Mouse (Mus musculus) erythroblast, embryonic 14.5 days (primary cell): Measurements from ENCODE around the gene Snrnp27. TPM values are rescaled to one million over a fixed set of nuclear protein-coding genes. Genes with fewer than 3 reads are reported as not detected.

Source experiments
- H3K27me3 ChIP-seq: 2 replicates; pipeline ENCODE4 v1.6.1; 2012; ENCODE audit warnings: inconsistent platforms; ENCODE audit not compliant: control insufficient read depth
- H3K36me3 ChIP-seq: 2 replicates; pipeline ENCODE4 v1.6.1; 2012; ENCODE audit warnings: mild to moderate bottlenecking, inconsistent platforms; ENCODE audit not compliant: control insufficient read depth
- H3K4me1 ChIP-seq: 2 replicates; pipeline ENCODE4 v1.6.1; 2012; ENCODE audit warnings: inconsistent platforms; ENCODE audit not compliant: control insufficient read depth
- H3K4me3 ChIP-seq: replicated peaks from 2 replicates; pipeline ENCODE3; 2012; ENCODE audit warnings: moderate library complexity, mild to moderate bottlenecking, inconsistent platforms
- H3K9me3 ChIP-seq: 2 replicates; pipeline ENCODE4 v1.6.1; 2012; ENCODE audit warnings: low read length, inconsistent platforms, mixed read lengths; ENCODE audit not compliant: control insufficient read depth
- GATA1 ChIP-seq: IDR thresholded peaks from 2 replicates; pipeline ENCODE4 v1.6.1; 2012; ENCODE audit warnings: low read length, inconsistent platforms, mixed read lengths
- TAL1 ChIP-seq: IDR thresholded peaks from 3 replicates; pipeline ENCODE4 v1.6.1; 2012; ENCODE audit warnings: low read length, inconsistent platforms, mixed read lengths
- polyA plus RNA-seq: library from polyadenylated mRNA; stranded (reverse); fragments of >175 nt; gene quantifications from 2 replicates; pipeline ENCODE4 v1.2.3, GENCODE M21; 2012

Gene Snrnp27
- polyA plus RNA-seq, 1 experiment = 41.0 TPM

GRCm38 (mm10) chr6:86667061-86667460 lies 17.3 kb downstream of the Snrnp27 start:
- H3K4me3 ChIP-seq = peak overlapping the region; percentile 70
- H3K4me1 ChIP-seq = peaks cover 70% of the 10 kb centered on the region
- peaks cover 78% of the 10 kb centered on the region for H3K36me3 ChIP-seq

GRCm38 (mm10) chr6:86665560-86666307 lies 18.6 kb downstream of the Snrnp27 start:
- Histone ChIP-seq H3K4me3 (peak overlapping the region; percentile 70), H3K9me3 (no peaks in the 10 kb centered on the region), H3K4me1 (peaks cover 82% of the 10 kb centered on the region), H3K27me3 (no peaks in the 10 kb centered on the region), H3K36me3 (peaks cover 79% of the 10 kb centered on the region)
- TF ChIP-seq TAL1 = no peak
- TF ChIP-seq GATA1 = no peak

More at GRCm38 (mm10) chr6:86667061-86667460, 17.3 kb downstream of the Snrnp27 start:
- TF ChIP-seq TAL1 = no peak
- TF ChIP-seq GATA1 = no peak
- no peaks in the 10 kb centered on the region for H3K9me3 ChIP-seq
- H3K27me3 ChIP-seq = no peaks in the 10 kb centered on the region

- H3K36me3 ChIP-seq = peaks cover 85% of the 10 kb centered on the region
- peak overlapping the region; percentile 70 for H3K4me3 ChIP-seq
- H3K9me3 ChIP-seq = no peaks in the 10 kb centered on the region
- no peak for TF ChIP-seq TAL1
- TF ChIP-seq GATA1 = no peak
- H3K4me1 ChIP-seq = peaks cover 82% of the 10 kb centered on the region
- H3K27me3 ChIP-seq = no peaks in the 10 kb centered on the region
Observed at GRCm38 (mm10) chr6:86665076-86665475, 19.2 kb downstream of the Snrnp27 start.

GRCm38 (mm10) chr6:86660161-86660877 lies 24.0 kb downstream of the Snrnp27 start:
- no peaks in the 10 kb centered on the region for H3K9me3 ChIP-seq
- peaks cover 83% of the 10 kb centered on the region for H3K4me1 ChIP-seq
- H3K4me3 ChIP-seq = peak overlapping the region; percentile 47
- H3K27me3 ChIP-seq = no peaks in the 10 kb centered on the region
- peaks cover 97% of the 10 kb centered on the region for H3K36me3 ChIP-seq
- peak; percentile 80 for TF ChIP-seq TAL1
- TF ChIP-seq GATA1 = peak; percentile 55; the same call in 1 of the 2 replicates

GRCm38 (mm10) chr6:86658501-86658900 lies 25.8 kb downstream of the Snrnp27 start:
- H3K27me3 ChIP-seq = no peaks in the 10 kb centered on the region
- H3K4me3 ChIP-seq = no peak overlapping the region
- H3K36me3 ChIP-seq = peaks cover 97% of the 10 kb centered on the region
- no peak for TF ChIP-seq GATA1
- TF ChIP-seq TAL1 = no peak
- H3K9me3 ChIP-seq = no peaks in the 10 kb centered on the region
- H3K4me1 ChIP-seq = peaks cover 77% of the 10 kb centered on the region

- peaks cover 97% of the 10 kb centered on the region for H3K36me3 ChIP-seq
- no peak for TF ChIP-seq GATA1
- no peak for TF ChIP-seq TAL1
- no peaks in the 10 kb centered on the region for H3K9me3 ChIP-seq
- peaks cover 46% of the 10 kb centered on the region for H3K4me1 ChIP-seq
- no peaks in the 10 kb centered on the region; the same call in 1 of the 2 replicates for H3K27me3 ChIP-seq
- no peak overlapping the region for H3K4me3 ChIP-seq
Observed at GRCm38 (mm10) chr6:86654270-86654916, 29.9 kb downstream of the Snrnp27 start.

- H3K4me3 ChIP-seq = no peak overlapping the region
- no peaks in the 10 kb centered on the region; the same call in 1 of the 2 replicates for H3K27me3 ChIP-seq
- TF ChIP-seq TAL1 = no peak
- no peak for TF ChIP-seq GATA1
- H3K9me3 ChIP-seq = no peaks in the 10 kb centered on the region
- H3K36me3 ChIP-seq = peaks cover 97% of the 10 kb centered on the region
- H3K4me1 ChIP-seq = peaks cover 36% of the 10 kb centered on the region
Observed at GRCm38 (mm10) chr6:86653026-86653425, 31.3 kb downstream of the Snrnp27 start.

- TF ChIP-seq GATA1 = no peak
- TF ChIP-seq TAL1 = no peak
- H3K4me1 ChIP-seq = peaks cover 67% of the 10 kb centered on the region
- H3K4me3 ChIP-seq = no peak overlapping the region
- no peaks in the 10 kb centered on the region; the same call in 1 of the 2 replicates for H3K27me3 ChIP-seq
- no peaks in the 10 kb centered on the region for H3K9me3 ChIP-seq
- peaks cover 73% of the 10 kb centered on the region for H3K36me3 ChIP-seq
Observed at GRCm38 (mm10) chr6:86646143-86646542, 38.2 kb downstream of the Snrnp27 start.

GRCm38 (mm10) chr6:86645551-86645950 lies 38.8 kb downstream of the Snrnp27 start:
- TF ChIP-seq GATA1 = no peak
- TF ChIP-seq TAL1 = no peak
- no peaks in the 10 kb centered on the region for H3K9me3 ChIP-seq
- no peaks in the 10 kb centered on the region for H3K27me3 ChIP-seq
- peaks cover 70% of the 10 kb centered on the region for H3K4me1 ChIP-seq
- H3K4me3 ChIP-seq = no peak overlapping the region
- peaks cover 72% of the 10 kb centered on the region for H3K36me3 ChIP-seq
